Mouse (Mus musculus) splenic B cell, adult 2 months (primary cell): ENCODE results near the gene Usp40.
"Not testable (repeated sequence)": the region's sequence is repeated elsewhere in the genome, so short reads cannot be mapped to it uniquely, and the experiment has no call there.

Source experiments
- DNase-seq: peaks from one replicate; pipeline ENCODE4 v3.0.0-alpha.2; 2011; ENCODE audit warnings: low read depth, low spot score
- H3K27me3 ChIP-seq: 2 replicates; pipeline ENCODE4 v1.6.1; 2012; ENCODE audit warnings: mild to moderate bottlenecking, low read length, moderate library complexity, mixed read lengths; ENCODE audit not compliant: control insufficient read depth, poor library complexity, insufficient read depth, severe bottlenecking
- H3K36me3 ChIP-seq: 2 replicates; pipeline ENCODE4 v1.6.1; 2012; ENCODE audit warnings: mild to moderate bottlenecking, low read length, moderate library complexity, mixed read lengths; ENCODE audit not compliant: control insufficient read depth, poor library complexity, insufficient read depth, severe bottlenecking

Usp40 gene

GRCm38 (mm10) chr1:88008211-88008697, at the start of gene Usp40:
Gene Usp40, minus strand, starts transcription at chr1:88008551.
- peak; percentile 68 for DNase-seq
- Histone ChIP-seq H3K36me3 (no peaks in the 10 kb centered on the region), H3K27me3 (no peaks in the 10 kb centered on the region)

- no peak for DNase-seq
- H3K27me3 ChIP-seq: no peaks in the 10 kb centered on the region
- H3K36me3 ChIP-seq: no peaks in the 10 kb centered on the region
These were observed 46.7 kb upstream of the Usp40 start, which contains the start of gene Ugt1a10 for GRCm38 (mm10) chr1:88055088-88055487. Gene Ugt1a10, plus strand, starts transcription at chr1:88055388.

GRCm38 (mm10) chr1:88047408-88047807, 39.1 kb upstream of the Usp40 start:
- not testable (repeated sequence) for H3K36me3 ChIP-seq, DNase-seq, H3K27me3 ChIP-seq

GRCm38 (mm10) chr1:88044832-88045437, 36.6 kb upstream of the Usp40 start:
- not testable (repeated sequence) for H3K36me3 ChIP-seq, DNase-seq, H3K27me3 ChIP-seq

- H3K27me3 ChIP-seq, H3K36me3 ChIP-seq, DNase-seq: not testable (repeated sequence)
These were observed 34.7 kb upstream of the Usp40 start for GRCm38 (mm10) chr1:88043044-88043443.

- H3K36me3 ChIP-seq, H3K27me3 ChIP-seq, DNase-seq: not testable (repeated sequence)
These were observed 16.9 kb upstream of the Usp40 start for GRCm38 (mm10) chr1:88025244-88025643.

- no peak for DNase-seq
- Histone ChIP-seq H3K27me3 (no peaks in the 10 kb centered on the region), H3K36me3 (no peaks in the 10 kb centered on the region)
These were observed 7.0 kb upstream of the Usp40 start for GRCm38 (mm10) chr1:88015371-88015770.

GRCm38 (mm10) chr1:88014671-88015070, 6.3 kb upstream of the Usp40 start:
- Histone ChIP-seq H3K36me3 (no peaks in the 10 kb centered on the region), H3K27me3 (no peaks in the 10 kb centered on the region)
- DNase-seq: no peak

GRCm38 (mm10) chr1:88014194-88014593, 5.8 kb upstream of the Usp40 start:
- no peaks in the 10 kb centered on the region for H3K27me3 ChIP-seq
- H3K36me3 ChIP-seq: no peaks in the 10 kb centered on the region
- DNase-seq: no peak

GRCm38 (mm10) chr1:88013726-88014125, 5.4 kb upstream of the Usp40 start:
- Histone ChIP-seq H3K27me3 (no peaks in the 10 kb centered on the region), H3K36me3 (no peaks in the 10 kb centered on the region)
- no peak for DNase-seq

- DNase-seq: no peak
- Histone ChIP-seq H3K27me3 (no peaks in the 10 kb centered on the region), H3K36me3 (no peaks in the 10 kb centered on the region)
These were observed 1.2 kb upstream of the Usp40 start for GRCm38 (mm10) chr1:88009521-88009920.

- H3K27me3 ChIP-seq: no peaks in the 10 kb centered on the region
- H3K36me3 ChIP-seq: no peaks in the 10 kb centered on the region
- DNase-seq: no peak
These were observed 384 bp upstream of the Usp40 start for GRCm38 (mm10) chr1:88008735-88009134.

GRCm38 (mm10) chr1:88007692-88008210, 600 bp downstream of the Usp40 start:
- Histone ChIP-seq H3K27me3 (no peaks in the 10 kb centered on the region), H3K36me3 (no peaks in the 10 kb centered on the region)
- peak; percentile 3 for DNase-seq

GRCm38 (mm10) chr1:87992716-87993115, 15.6 kb downstream of the Usp40 start:
- DNase-seq: no peak
- Histone ChIP-seq H3K27me3 (no peaks in the 10 kb centered on the region), H3K36me3 (peaks cover 6% of the 10 kb centered on the region)

- DNase-seq: no peak
- H3K27me3 ChIP-seq: no peaks in the 10 kb centered on the region
- peaks cover 14% of the 10 kb centered on the region for H3K36me3 ChIP-seq
These were observed 26.1 kb downstream of the Usp40 start for GRCm38 (mm10) chr1:87982291-87982690.

GRCm38 (mm10) chr1:87970381-87970780, 38.0 kb downstream of the Usp40 start:
- H3K36me3 ChIP-seq: no peaks in the 10 kb centered on the region
- DNase-seq: no peak
- H3K27me3 ChIP-seq: no peaks in the 10 kb centered on the region
